Mouse (Mus musculus) MEL (cell line): Measurements from ENCODE around the gene Dnajc5.

Source experiments
- CTCF ChIP-seq, 3 experiments: IDR thresholded peaks in 2 of 3; conservative IDR thresholded peaks in 1 of 3; 2 replicates each; pipeline ENCODE4 v1.5.1; 2011 to 2012; ENCODE audit warnings: low read length in 3 of 3, low read depth in 2 of 3, mild to moderate bottlenecking in 2 of 3, improper control_type of control experiment in 1 of 3, inconsistent platforms in 1 of 3, mixed read lengths in 1 of 3, moderate library complexity in 1 of 3; ENCODE audit not compliant: control insufficient read depth in 1 of 3, insufficient read depth in 1 of 3, poor library complexity in 1 of 3, severe bottlenecking in 1 of 3
- E2F4 ChIP-seq: IDR thresholded peaks from 2 replicates; pipeline ENCODE4 v1.6.1; 2011; ENCODE audit warnings: low read depth, low read length, improper control_type of control experiment, borderline replicate concordance
- JUND ChIP-seq: IDR thresholded peaks from 2 replicates; pipeline ENCODE4 v1.6.1; 2011; ENCODE audit warnings: low read depth, mild to moderate bottlenecking, improper control_type of control experiment, low read length
- POLR2AphosphoS5 ChIP-seq: IDR thresholded peaks from 2 replicates; pipeline ENCODE4 v1.6.1; 2012; ENCODE audit warnings: low read depth, borderline replicate concordance, mild to moderate bottlenecking, inconsistent platforms, low read length, moderate library complexity, mixed read lengths
- ZNF384 ChIP-seq: IDR thresholded peaks from 2 replicates; pipeline ENCODE4 v1.6.1; 2012; ENCODE audit warnings: low read depth, mild to moderate bottlenecking, inconsistent platforms, low read length, improper control_type of control experiment

DNA sequence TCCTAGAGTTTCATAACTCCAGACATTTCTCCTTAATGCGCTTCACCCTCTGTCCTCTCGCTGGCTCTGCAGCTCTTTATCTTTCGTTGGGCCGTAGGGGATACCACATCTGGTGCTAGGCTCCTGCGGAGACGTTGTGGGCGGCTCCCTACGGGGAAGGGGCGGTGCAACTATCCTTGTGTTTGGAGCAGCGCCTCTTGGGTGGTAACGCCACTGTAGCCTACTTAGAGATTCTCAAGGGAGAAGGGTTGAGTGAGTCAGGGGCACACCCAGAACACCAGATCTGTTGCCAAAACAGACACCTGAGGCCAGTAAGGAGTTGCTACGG is 22.8 kb upstream of the Dnajc5 start:
- TF ChIP-seq ZNF384 (no peak), CTCF (IDR thresholded peaks at IDR 0.05 in 2 of 3, conservative IDR thresholded peaks at IDR 0.05 in 1 of 3; ENCODE audit: control insufficient read depth in 1 of 3, insufficient read depth in 1 of 3, low read depth in 2 of 3, low read length in 3 of 3, poor library complexity in 1 of 3, severe bottlenecking in 1 of 3) (no peak), E2F4 (no peak), POLR2AphosphoS5 (no peak), JUND (no peak)
